Mouse (Mus musculus) activated CD4-positive, CD25-positive, alpha-beta regulatory T cell, adult 4 months (primary cell): Measurements from ENCODE around the gene Gm28635. TPM values are rescaled to one million over a fixed set of nuclear protein-coding genes. Genes with fewer than 3 reads are reported as not detected.

Experiments used
- ATAC-seq: one replicate; pipeline ENCODE4 v1.8.0; 2017
- polyA plus RNA-seq, 2 experiments: library from polyadenylated mRNA; unstranded; fragments of 100-300 nt; shearing (Covaris generic); gene quantifications; one replicate each; pipeline ENCODE4 v1.2.1; 2017

The Gm28635 gene
- polyA plus RNA-seq, 2 experiments from 2014 or later, result not detected

DNA sequence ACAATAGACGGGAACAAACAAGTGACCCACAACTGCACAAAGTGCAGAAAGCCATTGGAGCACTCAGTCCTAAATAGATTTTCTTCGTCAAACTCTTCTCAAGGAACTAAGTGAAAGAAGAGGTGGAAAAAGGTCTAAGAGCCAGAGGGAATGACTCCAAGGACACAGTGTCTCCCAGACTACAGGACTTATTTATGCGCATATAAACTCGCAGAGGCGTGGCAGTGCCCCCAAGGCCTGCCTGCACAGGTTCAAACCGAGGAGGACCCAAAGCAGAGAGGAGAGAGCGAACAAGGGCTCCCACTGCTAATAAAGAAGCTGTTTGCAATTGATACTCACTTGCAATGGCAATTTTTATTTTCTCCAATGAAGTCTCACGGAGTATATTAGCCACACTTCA is 92.1 kb downstream of the Gm28635 start:
- no peak for ATAC-seq

GRCm38 (mm10) chr2:84582286-84582685 is 95.6 kb downstream of the Gm28635 start:
- no peak for ATAC-seq

DNA sequence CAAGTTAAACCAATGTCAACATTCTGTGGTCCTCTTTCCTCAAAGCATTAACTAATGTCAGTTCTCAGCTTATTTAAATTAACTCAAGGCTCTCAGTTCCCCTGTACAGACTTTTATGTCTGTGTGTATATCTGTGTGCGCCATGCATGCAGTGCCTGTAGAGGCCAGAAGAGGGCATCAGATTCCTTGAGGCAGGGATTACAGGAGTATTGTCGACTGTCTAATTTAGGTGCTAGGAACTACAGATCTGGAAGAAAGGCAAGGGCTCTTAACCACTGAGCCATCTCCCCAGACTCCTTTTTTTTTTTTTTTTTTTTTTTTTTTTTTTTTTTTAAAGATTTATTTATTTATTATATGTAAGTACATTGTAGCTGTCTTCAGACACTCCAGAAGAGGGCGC is 96.6 kb downstream of the Gm28635 start:
- ATAC-seq, result no peak

DNA sequence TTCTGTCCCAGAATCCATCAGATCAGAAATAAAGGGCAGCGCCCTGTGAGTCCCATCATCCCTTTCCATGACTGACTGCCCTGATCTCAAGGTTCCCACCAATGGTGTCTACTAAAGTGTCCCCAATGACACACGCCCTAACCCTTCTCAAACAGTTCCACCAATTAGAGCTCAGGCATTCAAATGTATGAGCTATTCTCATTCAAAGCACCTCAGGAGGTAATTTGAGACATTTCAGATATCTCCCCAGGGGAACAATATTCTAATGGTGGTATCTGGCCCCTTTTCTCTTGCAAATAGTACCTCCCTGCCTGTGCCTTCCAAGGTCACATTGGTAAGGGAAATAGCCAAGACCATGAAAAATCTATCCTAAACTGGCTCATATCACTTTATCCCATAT is 98.5 kb downstream of the Gm28635 start:
- ATAC-seq, result no peak

DNA sequence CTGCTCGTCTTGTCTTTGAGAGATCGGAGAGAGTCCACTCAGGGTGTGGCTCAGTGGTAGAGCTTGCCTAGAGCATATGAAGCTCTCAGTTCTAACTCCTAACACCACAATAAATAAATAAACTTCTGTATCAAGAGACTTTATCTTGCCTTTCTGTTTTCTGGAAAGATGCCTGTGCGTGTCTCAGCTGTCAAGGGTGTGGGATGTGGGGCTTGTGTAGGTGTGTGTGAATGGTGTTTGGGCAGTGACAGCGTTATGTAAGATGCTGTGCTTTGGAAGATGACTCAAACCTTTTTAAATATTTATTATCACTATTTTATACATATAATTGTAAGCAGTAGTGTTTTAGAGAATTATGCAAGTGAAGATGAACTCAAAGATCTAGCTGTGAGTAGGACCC is 103.7 kb downstream of the Gm28635 start:
- no peak for ATAC-seq

DNA sequence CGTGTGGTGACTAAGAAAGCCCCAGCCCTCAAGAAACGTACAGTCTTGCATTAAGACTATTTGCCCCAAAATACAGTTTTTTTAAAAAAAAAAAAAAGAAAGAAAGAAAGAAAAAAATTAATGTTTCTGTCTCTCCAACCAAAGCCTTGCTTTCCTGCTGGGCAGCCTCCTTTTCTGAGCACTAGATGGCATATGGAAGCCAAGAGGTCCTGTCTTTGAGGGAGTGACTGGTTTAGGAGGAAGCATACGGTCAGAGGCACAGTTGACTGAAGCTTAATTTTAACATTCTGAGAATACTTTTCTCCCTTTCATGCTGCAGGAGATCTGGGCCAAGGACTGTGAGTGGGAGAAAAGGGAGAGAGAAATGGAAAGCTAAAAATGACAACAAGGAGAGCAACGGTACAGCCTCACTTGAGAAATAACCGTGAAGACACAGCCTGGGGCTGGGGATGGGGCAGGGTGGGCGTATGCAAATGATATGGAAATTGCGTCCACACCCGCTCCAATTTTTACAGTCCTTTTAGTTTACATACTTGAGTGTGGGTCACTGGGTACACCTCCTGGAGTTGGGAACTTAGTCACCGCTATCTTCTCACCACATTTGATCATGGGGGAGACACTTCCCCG is 120.8 kb downstream of the Gm28635 start:
- no peak for ATAC-seq

Other genes starting within 250 kb of the Gm28635 start
- 1 to 10 TPM; 1.4 to 6.1 TPM for gene Tfpi, start 201.3 kb downstream of the Gm28635 start, polyA plus RNA-seq
- under 1 TPM; 0.29 to 0.67 TPM for gene Ctnnd1, start 27.3 kb downstream of the Gm28635 start, polyA plus RNA-seq
- under 1 TPM; 0.15 to 0.53 TPM for gene Btbd18, start 19.0 kb downstream of the Gm28635 start, polyA plus RNA-seq
- 100 to 1,000 TPM; 152 to 184 TPM for gene Selenoh, start 7.3 kb downstream of the Gm28635 start, polyA plus RNA-seq
- 10 to 100 TPM; 16.9 to 17.8 TPM for gene Med19, start 361 bp upstream of the Gm28635 start, polyA plus RNA-seq
- 100 to 1,000 TPM; 108 to 124 TPM for gene Tmx2, start 1.1 kb upstream of the Gm28635 start, polyA plus RNA-seq
- 10 to 100 TPM; 13.7 to 14.5 TPM for gene Zdhhc5, start 37.1 kb upstream of the Gm28635 start, polyA plus RNA-seq
- gene Clp1, start 49.3 kb upstream of the Gm28635 start, polyA plus RNA-seq, result 10 to 100 TPM; 47.4 to 47.7 TPM
- 1 to 10 TPM in 1 of 2 experiments, under 1 TPM in 1; 0.64 to 1.1 TPM for gene Ypel4, start 56.0 kb upstream of the Gm28635 start, polyA plus RNA-seq
- gene Gm19426, start 65.6 kb upstream of the Gm28635 start, polyA plus RNA-seq, result not detected
- not detected for gene Serping1, start 97.4 kb upstream of the Gm28635 start, polyA plus RNA-seq
- gene Ube2l6, start 120.8 kb upstream of the Gm28635 start, polyA plus RNA-seq, result 10 to 100 TPM; 71.4 to 83.0 TPM
- gene Smtnl1, start 144.6 kb upstream of the Gm28635 start, polyA plus RNA-seq, result not detected
- gene Timm10, start 149.0 kb upstream of the Gm28635 start, polyA plus RNA-seq, result 10 to 100 TPM; 36.8 to 40.4 TPM
- 1 to 10 TPM; 3.7 to 7.6 TPM for gene Slc43a1, start 160.8 kb upstream of the Gm28635 start, polyA plus RNA-seq
- not detected for gene Rtn4rl2, start 208.7 kb upstream of the Gm28635 start, polyA plus RNA-seq